Mouse (Mus musculus) retina, postnatal 1 day (tissue): ENCODE measurements around the gene Mark1.

Source experiments
- DNase-seq: peaks from one replicate; pipeline ENCODE4 v3.0.0-alpha.2; 2012

Gene Mark1

DNA sequence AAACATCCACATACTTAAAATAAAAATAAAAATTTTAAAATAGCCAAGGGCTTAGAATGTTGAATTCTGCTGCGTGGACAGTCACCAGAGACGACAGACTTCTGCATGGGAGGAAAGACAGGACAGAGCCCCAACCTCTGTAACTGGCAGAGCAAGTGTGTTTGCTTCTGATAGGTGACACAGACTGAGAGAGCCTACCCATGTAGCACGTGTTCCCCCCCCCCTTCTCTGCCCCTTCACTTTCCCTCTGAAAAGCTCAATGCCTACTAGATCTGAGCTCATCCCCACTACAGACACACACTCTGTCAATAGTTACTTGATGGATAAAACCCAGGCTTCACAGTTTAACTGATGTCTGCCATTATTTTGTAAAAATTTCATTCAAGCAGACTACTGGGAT, 152.4 kb downstream of the Mark1 start:
- no peak for DNase-seq
